Mouse (Mus musculus) urinary bladder, adult 18-20 months (tissue): ENCODE results near the gene Selenof.
A peak's percentile ranks its signal among the peaks of the same experiment; 100 is the strongest.
"Not testable (repeated sequence)": the region's sequence is repeated elsewhere in the genome, so short reads cannot be mapped to it uniquely, and the experiment has no call there.

Experiments
- DNase-seq, 2 experiments: peaks; one replicate each; pipeline ENCODE4 v3.0.0; 2022; ENCODE audit warnings: low spot score in 2 of 2, mixed read lengths in 2 of 2

The Selenof gene

GRCm38 (mm10) chr3:144602819-144603218 is 32.7 kb downstream of the Selenof start:
- DNase-seq, result no peak

- DNase-seq, result no peak
Observed at GRCm38 (mm10) chr3:144603558-144603957, 33.5 kb downstream of the Selenof start.

GRCm38 (mm10) chr3:144604205-144604604 is 34.1 kb downstream of the Selenof start:
- no peak for DNase-seq

GRCm38 (mm10) chr3:144605811-144606210 is 35.7 kb downstream of the Selenof start:
- DNase-seq, result not testable (repeated sequence)

GRCm38 (mm10) chr3:144606449-144606848 is 36.3 kb downstream of the Selenof start:
- DNase-seq, result no peak

- DNase-seq, result no peak
Observed at GRCm38 (mm10) chr3:144608090-144608489, 38.0 kb downstream of the Selenof start.

GRCm38 (mm10) chr3:144610759-144611158 is 40.7 kb downstream of the Selenof start:
- no peak for DNase-seq

- peak in 1 of 2 experiments; percentile 14 for DNase-seq
Observed at GRCm38 (mm10) chr3:144611626-144612271, 41.6 kb downstream of the Selenof start.

- no peak for DNase-seq
Observed at GRCm38 (mm10) chr3:144612382-144612781, 42.3 kb downstream of the Selenof start.

- no peak for DNase-seq
Observed at GRCm38 (mm10) chr3:144614277-144614676, 44.2 kb downstream of the Selenof start.

- DNase-seq, result no peak
Observed at GRCm38 (mm10) chr3:144614698-144615097, 44.6 kb downstream of the Selenof start.

- no peak for DNase-seq
Observed at GRCm38 (mm10) chr3:144615459-144615858, 45.4 kb downstream of the Selenof start.

GRCm38 (mm10) chr3:144616654-144617425 is 46.7 kb downstream of the Selenof start:
- DNase-seq, result peak; percentile 52 to 70

GRCm38 (mm10) chr3:144617633-144618180 is 47.6 kb downstream of the Selenof start:
- DNase-seq, result no peak

GRCm38 (mm10) chr3:144622930-144623612 is 53.0 kb downstream of the Selenof start:
- no peak for DNase-seq

- DNase-seq, result no peak
Observed at GRCm38 (mm10) chr3:144625691-144626090, 55.6 kb downstream of the Selenof start.

- DNase-seq, result no peak
Observed at GRCm38 (mm10) chr3:144628005-144628914, 58.2 kb downstream of the Selenof start.

- DNase-seq, result no peak
Observed at GRCm38 (mm10) chr3:144628915-144629230, 58.8 kb downstream of the Selenof start.

- DNase-seq, result no peak
Observed at GRCm38 (mm10) chr3:144635236-144635635, 65.1 kb downstream of the Selenof start.

- no peak for DNase-seq
Observed at GRCm38 (mm10) chr3:144638110-144638509, 68.0 kb downstream of the Selenof start.

- no peak for DNase-seq
Observed at GRCm38 (mm10) chr3:144639387-144639786, 69.3 kb downstream of the Selenof start.
